Mouse (Mus musculus): ENCODE results near the gene Ift140. TPM values are rescaled to one million over a fixed set of nuclear protein-coding genes. Genes with fewer than 3 reads are reported as not detected.

Gene Ift140
- 17.1 and 18.7 TPM in 2 replicates for polyA plus RNA-seq (2014; fragmentation: Nextera tagmentation; extraction: Ambion mirVana)

DNA sequence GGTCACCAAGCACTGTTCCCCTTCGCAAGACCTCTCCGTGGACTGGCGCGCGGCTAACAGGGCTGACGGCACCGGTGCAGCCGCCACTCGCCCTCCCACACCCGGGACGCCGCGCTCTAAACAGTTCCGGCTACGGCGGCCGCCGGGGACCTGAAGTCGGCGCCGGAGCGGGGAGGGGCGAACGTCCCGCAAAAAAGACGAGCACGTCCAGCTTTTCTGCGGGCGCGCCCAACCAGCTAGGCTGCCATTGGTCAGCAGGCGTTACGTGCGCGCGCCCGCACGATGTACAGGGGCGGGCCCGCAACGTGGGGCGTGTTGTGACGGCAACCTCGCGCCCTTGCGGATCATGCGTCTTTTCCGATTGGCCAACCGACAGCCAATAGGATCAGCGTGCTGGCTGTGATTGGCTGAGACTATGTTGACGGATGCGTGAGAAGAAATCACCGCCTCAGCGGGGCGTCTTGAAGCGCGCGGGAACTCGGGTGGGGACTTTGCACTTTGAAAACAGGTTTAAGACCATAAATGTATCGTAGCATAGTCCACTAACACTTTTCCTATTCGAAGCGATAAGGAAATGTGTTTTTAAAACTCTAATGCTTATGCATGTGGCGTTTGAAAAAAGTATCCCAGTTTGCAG lies at the start of gene Ift140, which contains the start of gene Cramp1l:
Ift140 (plus strand) TSS at position 431 of the 637 bp plus-strand sequence.
Cramp1l (minus strand) TSS at position 134 of the 637 bp plus-strand sequence.
- under 1% methylated on average over 62 of the region's 62 CpGs for WGBS
- H3K27ac ChIP-seq (ENCODE audit: low read length) = peak within 1 kb of the TSS; percentile 81
- peak within 1 kb of the TSS; percentile 73 for H3K4me2 ChIP-seq (replicated peaks; ENCODE audit: low read depth, low read length)
- no peaks in the 10 kb centered on the region for H3K9me3 ChIP-seq (ENCODE audit: control insufficient read depth, low read depth, low read length)
- H3K4me3 ChIP-seq (ENCODE audit: low read depth, low read length) = peak within 1 kb of the TSS; percentile 97
- peaks cover 17% of the 10 kb centered on the region; the same call in 1 of the 2 replicates for H3K36me3 ChIP-seq (ENCODE audit: control insufficient read depth, insufficient read depth, low read length)
- ATAC-seq (ENCODE audit: insufficient number of reproducible peaks, insufficient read depth, low FRiP score, low read depth) = peak; percentile 97
- H3K9ac ChIP-seq (replicated peaks; ENCODE audit: low read depth, low read length) = peak within 1 kb of the TSS; percentile 96
- no peaks in the 10 kb centered on the region for H3K27me3 ChIP-seq (ENCODE audit: control insufficient read depth, insufficient read depth, low read length)
- peaks cover 9% of the 10 kb centered on the region; the same call in 1 of the 2 replicates for H3K4me1 ChIP-seq (ENCODE audit: control insufficient read depth, insufficient read depth, low read length)

- H3K4me2 ChIP-seq (replicated peaks; ENCODE audit: low read depth, low read length) = no peak overlapping the region
- ATAC-seq (ENCODE audit: insufficient number of reproducible peaks, insufficient read depth, low FRiP score, low read depth) = no peak
- no peaks in the 10 kb centered on the region for H3K9me3 ChIP-seq (ENCODE audit: control insufficient read depth, low read depth, low read length)
- peaks cover 80% of the 10 kb centered on the region for H3K36me3 ChIP-seq (ENCODE audit: control insufficient read depth, insufficient read depth, low read length)
- 97% methylated on average over 6 of the region's 6 CpGs for whole genome bisulfite sequencing
- no peaks in the 10 kb centered on the region for H3K27me3 ChIP-seq (ENCODE audit: control insufficient read depth, insufficient read depth, low read length)
- no peak overlapping the region for H3K27ac ChIP-seq (ENCODE audit: low read length)
- no peak overlapping the region for H3K4me3 ChIP-seq (ENCODE audit: low read depth, low read length)
- no peak overlapping the region for H3K9ac ChIP-seq (replicated peaks; ENCODE audit: low read depth, low read length)
- no peaks in the 10 kb centered on the region for H3K4me1 ChIP-seq (ENCODE audit: control insufficient read depth, insufficient read depth, low read length)
These were observed 28.7 kb upstream of the Ift140 start for GRCm38 (mm10) chr17:24987221-24987620.

DNA sequence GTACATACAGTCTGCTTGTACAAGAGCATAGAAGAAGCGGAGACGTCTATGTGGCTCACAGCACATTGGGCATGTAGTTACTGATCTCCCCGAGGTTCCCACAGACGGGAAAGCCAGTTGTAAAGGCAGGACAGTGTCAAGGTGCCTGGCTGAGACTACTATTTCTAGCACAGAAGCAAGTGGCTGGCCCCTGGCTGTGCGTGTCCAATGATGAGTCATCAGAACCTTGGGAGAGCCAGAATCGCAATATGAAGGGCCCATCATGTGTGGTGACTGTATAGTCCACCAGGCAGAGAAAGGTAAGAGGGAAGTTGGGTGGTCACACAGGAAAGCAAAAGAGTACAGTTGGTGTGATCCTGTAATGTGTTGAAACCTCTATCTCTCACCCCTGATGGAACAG lies 21.2 kb upstream of the Ift140 start:
- H3K4me1 ChIP-seq (ENCODE audit: control insufficient read depth, insufficient read depth, low read length) = no peaks in the 10 kb centered on the region
- peaks cover 87% of the 10 kb centered on the region for H3K36me3 ChIP-seq (ENCODE audit: control insufficient read depth, insufficient read depth, low read length)

DNA sequence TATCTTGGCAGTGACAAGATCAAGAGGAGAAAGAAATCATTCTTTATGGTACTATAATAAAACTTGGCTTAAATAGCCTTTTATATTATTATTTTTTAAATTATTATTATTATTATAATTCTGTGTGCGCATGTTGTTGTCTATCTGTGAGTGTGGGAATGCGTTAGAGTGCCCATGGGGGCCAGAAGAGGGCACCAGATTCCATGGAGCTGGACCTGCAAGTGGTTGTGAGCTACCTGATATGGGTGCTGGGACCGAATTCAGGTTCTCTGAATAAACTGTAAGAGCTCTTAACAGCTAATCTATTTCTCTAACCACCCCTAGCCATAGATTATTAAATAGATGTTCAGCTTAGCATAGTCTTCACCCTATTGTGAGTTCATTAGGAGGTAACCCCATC lies 10.8 kb upstream of the Ift140 start:
- Histone ChIP-seq H3K4me1 (ENCODE audit: control insufficient read depth, insufficient read depth, low read length) (no peaks in the 10 kb centered on the region), H3K9me3 (ENCODE audit: control insufficient read depth, low read depth, low read length) (no peaks in the 10 kb centered on the region), H3K4me2 (replicated peaks; ENCODE audit: low read depth, low read length) (no peak overlapping the region), H3K27me3 (ENCODE audit: control insufficient read depth, insufficient read depth, low read length) (no peaks in the 10 kb centered on the region), H3K27ac (ENCODE audit: low read length) (no peak overlapping the region), H3K4me3 (ENCODE audit: low read depth, low read length) (no peak overlapping the region), H3K36me3 (ENCODE audit: control insufficient read depth, insufficient read depth, low read length) (peaks cover 32% of the 10 kb centered on the region; the same call in 1 of the 2 replicates), H3K9ac (replicated peaks; ENCODE audit: low read depth, low read length) (no peak overlapping the region)
- 92% methylated on average over 3 of the region's 3 CpGs for WGBS
- no peak for ATAC-seq (ENCODE audit: insufficient number of reproducible peaks, insufficient read depth, low FRiP score, low read depth)

More for the DNA sequence above, 21.2 kb upstream of the Ift140 start:
- 89% methylated on average over 6 of the region's 6 CpGs for WGBS
- Histone ChIP-seq H3K4me2 (replicated peaks; ENCODE audit: low read depth, low read length) (no peak overlapping the region), H3K9ac (replicated peaks; ENCODE audit: low read depth, low read length) (no peak overlapping the region), H3K9me3 (ENCODE audit: control insufficient read depth, low read depth, low read length) (no peaks in the 10 kb centered on the region), H3K4me3 (ENCODE audit: low read depth, low read length) (no peak overlapping the region), H3K27ac (ENCODE audit: low read length) (no peak overlapping the region), H3K27me3 (ENCODE audit: control insufficient read depth, insufficient read depth, low read length) (no peaks in the 10 kb centered on the region)
- ATAC-seq (ENCODE audit: insufficient number of reproducible peaks, insufficient read depth, low FRiP score, low read depth) = no peak

GRCm38 (mm10) chr17:25007480-25007879 lies 8.4 kb upstream of the Ift140 start:
- no peaks in the 10 kb centered on the region for H3K27me3 ChIP-seq (ENCODE audit: control insufficient read depth, insufficient read depth, low read length)
- no peak overlapping the region for H3K4me3 ChIP-seq (ENCODE audit: low read depth, low read length)
- no peak overlapping the region for H3K4me2 ChIP-seq (replicated peaks; ENCODE audit: low read depth, low read length)
- H3K9me3 ChIP-seq (ENCODE audit: control insufficient read depth, low read depth, low read length) = no peaks in the 10 kb centered on the region
- H3K9ac ChIP-seq (replicated peaks; ENCODE audit: low read depth, low read length) = no peak overlapping the region
- no peak for ATAC-seq (ENCODE audit: insufficient number of reproducible peaks, insufficient read depth, low FRiP score, low read depth)
- peaks cover 46% of the 10 kb centered on the region; the same call in 1 of the 2 replicates for H3K36me3 ChIP-seq (ENCODE audit: control insufficient read depth, insufficient read depth, low read length)
- H3K4me1 ChIP-seq (ENCODE audit: control insufficient read depth, insufficient read depth, low read length) = no peaks in the 10 kb centered on the region
- no peak overlapping the region for H3K27ac ChIP-seq (ENCODE audit: low read length)

DNA sequence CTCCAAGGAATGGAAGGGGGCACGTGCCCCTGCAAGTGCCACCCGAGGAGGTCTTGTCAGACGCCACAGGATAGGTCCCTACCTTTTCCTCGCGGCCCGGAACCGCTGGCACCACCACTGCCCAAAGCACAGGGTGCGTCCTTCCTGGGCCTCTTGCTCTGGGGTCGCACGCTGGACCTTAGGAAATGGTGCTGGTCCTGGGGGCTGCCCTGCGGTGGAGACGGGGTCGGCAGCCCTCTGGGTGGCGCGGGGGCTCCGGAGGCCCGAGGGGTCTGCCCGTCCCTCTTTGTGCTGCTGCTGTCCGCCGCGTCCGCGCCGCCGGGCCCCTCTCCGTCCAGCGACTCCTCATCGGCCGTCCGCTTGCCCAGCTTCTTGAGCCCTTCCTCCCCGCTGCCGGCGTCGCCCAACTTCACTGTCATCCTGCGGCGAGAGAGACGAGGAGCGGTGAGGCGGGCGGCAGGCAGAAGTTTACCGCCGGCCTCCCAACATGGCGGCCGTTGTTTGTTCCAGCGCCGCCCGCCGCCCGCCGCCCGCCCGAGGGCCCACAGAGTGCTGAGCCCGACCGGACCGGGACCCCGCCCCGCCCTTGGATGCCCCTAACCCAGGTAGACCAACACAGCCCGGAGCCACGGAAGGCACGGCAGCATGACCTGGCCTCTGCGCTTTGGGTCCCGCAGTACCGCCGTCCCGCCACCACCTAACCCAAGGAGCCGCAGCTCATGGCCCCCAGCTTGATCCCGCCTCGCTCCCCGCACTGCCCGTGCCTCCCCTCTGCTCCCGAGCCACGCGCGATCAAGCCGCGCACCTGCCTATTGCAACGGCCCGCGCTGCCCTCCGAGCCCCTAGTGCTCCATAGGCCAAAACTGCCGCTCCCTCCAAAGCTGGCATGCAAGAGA lies 2.0 kb upstream of the Ift140 start:
- Histone ChIP-seq H3K4me1 (ENCODE audit: control insufficient read depth, insufficient read depth, low read length) (peaks cover 9% of the 10 kb centered on the region; the same call in 1 of the 2 replicates), H3K36me3 (ENCODE audit: control insufficient read depth, insufficient read depth, low read length) (peaks cover 30% of the 10 kb centered on the region; the same call in 1 of the 2 replicates), H3K27me3 (ENCODE audit: control insufficient read depth, insufficient read depth, low read length) (no peaks in the 10 kb centered on the region), H3K4me3 (ENCODE audit: low read depth, low read length) (peak overlapping the region; percentile 97), H3K27ac (ENCODE audit: low read length) (peak overlapping the region; percentile 80), H3K4me2 (replicated peaks; ENCODE audit: low read depth, low read length) (peak overlapping the region; percentile 71), H3K9me3 (ENCODE audit: control insufficient read depth, low read depth, low read length) (no peaks in the 10 kb centered on the region), H3K9ac (replicated peaks; ENCODE audit: low read depth, low read length) (peak overlapping the region; percentile 96)
- under 1% methylated on average over 71 of the region's 81 CpGs for WGBS
- no peak for ATAC-seq (ENCODE audit: insufficient number of reproducible peaks, insufficient read depth, low FRiP score, low read depth)

DNA sequence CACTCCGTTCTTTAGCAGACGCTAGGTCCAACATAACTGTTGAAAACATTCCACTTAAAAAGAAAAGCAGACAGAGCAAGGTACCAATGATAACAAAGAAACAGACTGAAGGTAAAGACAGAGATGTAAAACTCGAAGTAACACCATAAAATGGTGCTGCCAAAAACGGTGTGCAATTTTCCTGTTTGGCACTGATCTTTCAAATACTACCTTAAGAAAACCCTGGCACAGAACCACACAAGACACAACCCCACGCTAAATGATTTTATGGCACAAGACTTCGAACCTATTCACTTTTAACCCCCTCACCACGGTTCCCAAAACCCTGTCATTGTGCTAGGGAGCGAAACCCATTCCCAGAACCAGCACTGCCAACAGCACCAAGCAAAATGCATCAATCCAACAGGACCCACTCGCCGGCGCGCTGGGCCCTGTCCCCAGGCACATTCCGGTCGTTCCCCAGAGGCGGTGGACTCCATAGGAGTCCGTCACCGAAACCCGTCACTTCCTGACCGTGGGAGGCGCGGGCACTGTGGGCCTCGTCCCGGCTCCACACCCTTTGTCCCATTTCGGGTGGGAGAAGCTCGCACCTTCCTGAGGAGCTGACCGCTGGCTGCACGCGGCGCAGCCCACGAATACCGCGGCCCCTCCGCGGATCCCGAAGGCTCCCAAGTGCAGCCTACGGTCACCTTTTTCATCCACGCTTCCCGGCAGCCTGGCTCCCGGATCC lies 879 bp upstream of the Ift140 start:
- no peak; the same call in 1 of the 2 replicates for ATAC-seq (ENCODE audit: insufficient number of reproducible peaks, insufficient read depth, low FRiP score, low read depth)
- H3K4me1 ChIP-seq (ENCODE audit: control insufficient read depth, insufficient read depth, low read length) = peaks cover 9% of the 10 kb centered on the region; the same call in 1 of the 2 replicates
- WGBS = 2% methylated on average over 37 of the region's 39 CpGs

More for the DNA sequence above, 879 bp upstream of the Ift140 start:
- Histone ChIP-seq H3K27ac (ENCODE audit: low read length) (peak overlapping the region; percentile 81), H3K27me3 (ENCODE audit: control insufficient read depth, insufficient read depth, low read length) (no peaks in the 10 kb centered on the region), H3K9ac (replicated peaks; ENCODE audit: low read depth, low read length) (peak overlapping the region; percentile 96), H3K4me3 (ENCODE audit: low read depth, low read length) (peak overlapping the region; percentile 97), H3K4me2 (replicated peaks; ENCODE audit: low read depth, low read length) (peak overlapping the region; percentile 71), H3K9me3 (ENCODE audit: control insufficient read depth, low read depth, low read length) (no peaks in the 10 kb centered on the region), H3K36me3 (ENCODE audit: control insufficient read depth, insufficient read depth, low read length) (peaks cover 24% of the 10 kb centered on the region; the same call in 1 of the 2 replicates)
